Mouse (Mus musculus): ENCODE data around the gene Rnf182. TPM values are rescaled to one million over a fixed set of nuclear protein-coding genes. Genes with fewer than 3 reads are reported as not detected.

The Rnf182 gene
- total and polyA plus RNA-seq, 2 experiments, result not detected

DNA sequence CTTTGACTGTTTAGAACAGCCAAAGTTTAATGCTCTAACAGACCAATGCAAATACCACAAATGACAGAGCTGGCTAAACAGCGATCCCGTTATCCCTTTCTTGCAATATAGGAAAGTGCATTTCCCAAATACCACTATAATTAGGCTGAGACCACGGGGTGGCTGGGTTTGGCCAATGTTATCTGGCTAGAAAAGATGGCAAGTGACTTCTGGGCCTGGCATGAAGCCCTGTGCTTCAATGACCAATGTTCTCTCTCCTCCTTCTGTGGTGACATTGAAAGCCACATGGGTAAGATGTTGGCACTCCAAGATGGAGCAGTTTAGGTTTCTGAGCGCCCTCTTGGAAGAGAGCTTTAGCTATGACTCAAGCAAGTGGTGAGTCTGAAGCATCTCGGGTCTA, 100.0 kb downstream of the Rnf182 start:
- WGBS, result 79% methylated on average over 5 of the region's 5 CpGs
- Histone ChIP-seq H3K79me2 (ENCODE audit: control insufficient read depth, insufficient read depth, low read length) (no peaks in the 10 kb centered on the region), H3K36me3 (ENCODE audit: control insufficient read depth, insufficient read depth, low read length) (no peaks in the 10 kb centered on the region), H3K4me3 (ENCODE audit: insufficient read depth, low read depth, low read length) (no peak overlapping the region), H3K27ac (replicated peaks; ENCODE audit: insufficient read depth, low read depth, low read length) (no peak overlapping the region), H3K27me3 (ENCODE audit: control insufficient read depth, insufficient read depth, low read length) (peaks cover 3% of the 10 kb centered on the region; the same call in 1 of the 2 replicates), H3K9ac (ENCODE audit: low read depth, low read length) (no peak overlapping the region), H3K4me1 (ENCODE audit: control insufficient read depth, insufficient read depth, low read length) (no peaks in the 10 kb centered on the region)
- no peak for DNase-seq (ENCODE audit: extremely low read depth, low read depth, low spot score)
- TF ChIP-seq POLR2A (IDR thresholded peaks at IDR 0.05; ENCODE audit: extremely low read depth, insufficient read depth, low read length), result no peak
- no peak for TF ChIP-seq CTCF (IDR thresholded peaks at IDR 0.05; ENCODE audit: low read depth, low read length)

DNA sequence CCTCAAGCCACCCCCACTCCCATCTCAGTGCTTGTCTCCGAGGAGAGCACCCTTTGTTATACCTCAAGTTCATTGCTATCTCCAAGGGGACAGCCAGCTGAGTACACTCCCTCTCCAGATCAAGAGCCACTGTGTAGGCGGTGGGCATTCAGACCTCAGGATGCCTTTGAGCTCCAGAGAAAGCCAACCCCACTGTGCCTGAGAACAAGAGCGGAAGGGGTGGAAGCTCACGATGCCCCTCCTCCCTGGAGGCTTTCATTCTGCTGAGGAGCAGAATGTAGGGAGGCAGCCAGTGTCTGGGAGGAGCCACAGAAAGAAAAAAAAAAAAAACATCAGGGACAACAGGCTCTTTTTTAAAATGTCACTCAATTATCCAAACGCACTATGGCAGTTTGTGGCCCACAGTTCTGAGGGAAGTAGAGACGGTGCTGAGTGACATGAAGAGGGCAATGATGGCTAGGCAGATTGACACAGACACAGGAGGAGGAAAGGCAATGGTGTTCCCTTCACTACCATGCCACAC, 101.1 kb downstream of the Rnf182 start:
- TF ChIP-seq POLR2A (IDR thresholded peaks at IDR 0.05; ENCODE audit: extremely low read depth, insufficient read depth, low read length) (no peak), CTCF (IDR thresholded peaks at IDR 0.05; ENCODE audit: low read depth, low read length) (no peak)
- H3K9ac ChIP-seq (ENCODE audit: low read depth, low read length), result no peak overlapping the region
- no peaks in the 10 kb centered on the region for H3K4me1 ChIP-seq (ENCODE audit: control insufficient read depth, insufficient read depth, low read length)
- H3K79me2 ChIP-seq (ENCODE audit: control insufficient read depth, insufficient read depth, low read length), result no peaks in the 10 kb centered on the region
- H3K27me3 ChIP-seq (ENCODE audit: control insufficient read depth, insufficient read depth, low read length), result no peaks in the 10 kb centered on the region
- H3K36me3 ChIP-seq (ENCODE audit: control insufficient read depth, insufficient read depth, low read length), result no peaks in the 10 kb centered on the region
- DNase-seq (ENCODE audit: extremely low read depth, low read depth, low spot score), result no peak
- 64% methylated on average over 6 of the region's 6 CpGs for WGBS
- no peak overlapping the region for H3K27ac ChIP-seq (replicated peaks; ENCODE audit: insufficient read depth, low read depth, low read length)
- H3K4me3 ChIP-seq (ENCODE audit: insufficient read depth, low read depth, low read length), result no peak overlapping the region

DNA sequence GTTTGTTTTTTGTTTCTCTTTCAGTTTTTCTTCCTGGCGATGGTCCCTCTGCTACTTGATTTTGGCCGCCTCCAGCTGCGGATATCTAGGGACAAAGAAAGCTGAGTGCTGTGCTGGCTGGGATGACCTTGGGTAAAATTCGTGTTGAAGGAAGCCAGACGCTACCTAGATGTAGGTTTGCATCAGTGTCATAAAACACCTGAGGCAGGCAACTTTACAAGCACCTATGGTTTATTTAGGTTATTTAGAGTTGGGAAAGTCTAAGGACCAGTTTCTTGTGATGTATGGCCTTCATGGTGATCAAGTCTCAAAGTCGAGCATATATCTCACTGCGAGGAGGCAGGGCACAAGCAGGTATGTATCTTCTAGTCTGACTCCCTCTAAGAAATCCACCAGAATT, 102.7 kb downstream of the Rnf182 start:
- H3K4me3 ChIP-seq (ENCODE audit: insufficient read depth, low read depth, low read length), result no peak overlapping the region
- no peak overlapping the region for H3K9ac ChIP-seq (ENCODE audit: low read depth, low read length)
- no peaks in the 10 kb centered on the region for H3K4me1 ChIP-seq (ENCODE audit: control insufficient read depth, insufficient read depth, low read length)
- 88% methylated on average over 7 of the region's 7 CpGs for WGBS
- DNase-seq (ENCODE audit: extremely low read depth, low read depth, low spot score), result no peak
- H3K27me3 ChIP-seq (ENCODE audit: control insufficient read depth, insufficient read depth, low read length), result no peaks in the 10 kb centered on the region
- H3K27ac ChIP-seq (replicated peaks; ENCODE audit: insufficient read depth, low read depth, low read length), result no peak overlapping the region
- H3K36me3 ChIP-seq (ENCODE audit: control insufficient read depth, insufficient read depth, low read length), result no peaks in the 10 kb centered on the region
- H3K79me2 ChIP-seq (ENCODE audit: control insufficient read depth, insufficient read depth, low read length), result no peaks in the 10 kb centered on the region
- TF ChIP-seq CTCF (IDR thresholded peaks at IDR 0.05; ENCODE audit: low read depth, low read length) (no peak), POLR2A (IDR thresholded peaks at IDR 0.05; ENCODE audit: extremely low read depth, insufficient read depth, low read length) (no peak)

DNA sequence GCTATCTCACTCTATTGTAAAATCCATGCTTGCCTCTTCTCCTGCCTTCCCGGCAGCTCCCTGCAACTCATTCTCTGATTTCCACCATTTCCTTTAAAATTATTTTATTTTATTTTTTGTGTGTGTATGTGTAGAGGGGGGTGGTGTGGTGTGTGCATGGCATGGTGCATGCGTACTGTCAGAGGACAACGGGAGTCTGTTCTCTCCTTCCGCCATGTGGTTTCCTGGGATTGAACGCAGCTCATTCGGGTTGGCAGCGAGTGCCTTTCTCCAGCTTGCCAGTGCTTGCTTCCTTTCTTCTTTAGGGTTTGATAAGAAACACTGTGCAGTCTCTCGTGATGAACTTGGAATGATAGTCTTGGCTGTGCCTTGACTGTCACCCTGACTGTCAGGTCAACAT, 105.0 kb downstream of the Rnf182 start:
- no peaks in the 10 kb centered on the region for H3K27me3 ChIP-seq (ENCODE audit: control insufficient read depth, insufficient read depth, low read length)
- no peak for DNase-seq (ENCODE audit: extremely low read depth, low read depth, low spot score)
- no peaks in the 10 kb centered on the region for H3K36me3 ChIP-seq (ENCODE audit: control insufficient read depth, insufficient read depth, low read length)
- 57% methylated on average over 8 of the region's 8 CpGs for WGBS
- H3K9ac ChIP-seq (ENCODE audit: low read depth, low read length), result no peak overlapping the region
- H3K4me1 ChIP-seq (ENCODE audit: control insufficient read depth, insufficient read depth, low read length), result no peaks in the 10 kb centered on the region
- H3K79me2 ChIP-seq (ENCODE audit: control insufficient read depth, insufficient read depth, low read length), result no peaks in the 10 kb centered on the region
- no peak overlapping the region for H3K4me3 ChIP-seq (ENCODE audit: insufficient read depth, low read depth, low read length)
- no peak overlapping the region for H3K27ac ChIP-seq (replicated peaks; ENCODE audit: insufficient read depth, low read depth, low read length)
- TF ChIP-seq CTCF (IDR thresholded peaks at IDR 0.05; ENCODE audit: low read depth, low read length), result no peak
- TF ChIP-seq POLR2A (IDR thresholded peaks at IDR 0.05; ENCODE audit: extremely low read depth, insufficient read depth, low read length), result no peak

Other genes starting within 250 kb of the Rnf182 start
- gene Nol7, start 217.3 kb upstream of the Rnf182 start, total RNA-seq (2014; rRNA removed), result 50.3 and 55.5 TPM in 2 replicates
- gene Nol7, start 217.3 kb upstream of the Rnf182 start, polyA plus RNA-seq (2012; rRNA removed), result 48.9 and 55.5 TPM in 2 replicates
- gene Ranbp9, start 134.4 kb upstream of the Rnf182 start, total RNA-seq (2014; rRNA removed), result 27.8 and 32.8 TPM in 2 replicates
- 10.6 and 17.8 TPM in 2 replicates for gene Ranbp9, start 134.4 kb upstream of the Rnf182 start, polyA plus RNA-seq (2012; rRNA removed)
- 14.7 and 17.9 TPM in 2 replicates for gene Mcur1, start 55.5 kb upstream of the Rnf182 start, total RNA-seq (2014; rRNA removed)
- 14.8 and 16.6 TPM in 2 replicates for gene Mcur1, start 55.5 kb upstream of the Rnf182 start, polyA plus RNA-seq (2012; rRNA removed)
- gene Cd83, start 169.1 kb downstream of the Rnf182 start, total RNA-seq (2014; rRNA removed), result 3.8 and 4.4 TPM in 2 replicates
- gene Cd83, start 169.1 kb downstream of the Rnf182 start, polyA plus RNA-seq (2012; rRNA removed), result 0.40 and 0.73 TPM in 2 replicates